Mouse (Mus musculus) heart, postnatal 0 days (tissue): ENCODE results near the gene Gm2a.

ENCODE experiments used
- CTCF ChIP-seq: IDR thresholded peaks from 2 replicates; pipeline ENCODE4 v1.5.1; 2016; ENCODE audit warnings: antibody characterized with exemption, control low read depth, low read depth
- EP300 ChIP-seq: IDR thresholded peaks from 2 replicates; pipeline ENCODE4 v1.6.1; 2016; ENCODE audit warnings: antibody characterized with exemption, low read depth

- TF ChIP-seq CTCF, result no peak
- TF ChIP-seq EP300, result no peak
Observed at GRCm38 (mm10) chr11:55154398-55155069, 56.6 kb downstream of the Gm2a start.
